Mouse (Mus musculus): ENCODE results near the gene Icam4.
A peak's percentile ranks its signal among the peaks of the same experiment; 100 is the strongest.
"Not testable (repeated sequence)": the region's sequence is repeated elsewhere in the genome, so short reads cannot be mapped to it uniquely, and the experiment has no call there.

Gene Icam4

GRCm38 (mm10) chr9:21029291-21030054 lies at the start of gene Icam4:
Gene Icam4, plus strand, starts transcription at chr9:21029373.
- peak; percentile 85 for DNase-seq (ENCODE audit: low spot score)

DNA sequence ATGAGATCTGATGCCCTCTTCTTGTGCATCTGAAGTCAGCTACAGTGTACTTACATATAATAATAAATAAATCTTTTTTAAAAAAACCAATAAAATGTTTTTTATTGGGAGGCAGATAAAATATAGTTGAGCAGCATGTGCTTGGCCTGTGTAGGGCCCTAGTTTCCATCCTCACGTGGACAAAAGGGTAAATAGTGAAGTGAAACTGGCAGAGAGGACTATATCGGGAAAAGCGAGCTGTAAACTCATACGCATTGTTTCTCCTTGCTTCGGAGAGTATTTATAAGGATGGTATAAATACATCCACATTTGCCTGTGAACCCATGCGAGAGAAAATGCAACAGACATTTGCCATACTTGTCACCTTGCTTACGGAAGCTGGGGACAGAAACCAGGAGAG lies 49.4 kb upstream of the Icam4 start:
- no peak for DNase-seq (ENCODE audit: low spot score)

GRCm38 (mm10) chr9:20982171-20982570 lies 47.0 kb upstream of the Icam4 start:
- no peak for DNase-seq (ENCODE audit: low spot score)

DNA sequence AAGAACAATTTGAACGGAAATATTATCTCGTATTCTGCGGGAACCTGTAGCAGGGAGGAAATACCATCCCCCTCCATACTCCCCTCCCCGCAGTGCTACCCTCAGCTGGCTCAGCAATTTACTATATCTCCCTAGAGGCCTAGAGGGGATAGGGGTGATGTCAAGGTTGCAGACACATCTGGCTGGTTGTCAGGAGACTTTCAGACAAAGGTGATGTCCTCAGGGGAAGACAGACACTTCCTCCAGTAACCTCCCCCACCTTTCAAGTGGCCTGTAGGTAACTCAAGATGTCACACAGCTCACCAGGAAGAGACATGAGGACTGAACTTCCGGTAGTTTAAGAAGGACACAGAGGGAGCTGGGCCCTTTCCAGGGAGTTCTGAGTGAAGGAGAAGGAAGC lies 46.0 kb upstream of the Icam4 start:
- no peak for DNase-seq (ENCODE audit: low spot score)

GRCm38 (mm10) chr9:20986952-20987686 lies 42.1 kb upstream of the Icam4 start:
- DNase-seq (ENCODE audit: low spot score): no peak

GRCm38 (mm10) chr9:20987953-20988352 lies 41.2 kb upstream of the Icam4 start:
- no peak for DNase-seq (ENCODE audit: low spot score)

GRCm38 (mm10) chr9:20990861-20991260 lies 38.3 kb upstream of the Icam4 start:
- DNase-seq (ENCODE audit: low spot score): peak; percentile 28

GRCm38 (mm10) chr9:20991587-20991986 lies 37.6 kb upstream of the Icam4 start:
- DNase-seq (ENCODE audit: low spot score): no peak

GRCm38 (mm10) chr9:20993165-20993898 lies 35.8 kb upstream of the Icam4 start:
- DNase-seq (ENCODE audit: low spot score): peak; percentile 87

GRCm38 (mm10) chr9:20995069-20995468 lies 34.1 kb upstream of the Icam4 start:
- DNase-seq (ENCODE audit: low spot score): no peak

DNA sequence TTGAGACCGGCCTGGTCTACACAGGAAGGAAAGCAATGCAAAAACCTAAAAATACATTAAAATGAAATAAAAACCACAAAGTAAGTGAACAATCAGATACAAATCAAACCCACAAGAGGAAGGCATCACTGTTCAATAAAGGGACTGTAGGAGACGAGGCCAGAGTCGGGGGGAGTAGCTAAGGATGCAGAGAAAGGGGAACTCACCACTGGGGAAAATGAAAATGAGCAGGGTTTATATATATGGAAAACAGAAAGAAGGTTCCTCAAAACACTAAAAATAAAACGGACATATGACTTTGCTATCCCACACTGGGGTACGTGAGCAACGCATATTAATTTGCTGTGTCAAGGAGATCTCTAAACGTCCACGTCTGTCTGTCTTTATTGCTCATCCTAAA lies 32.1 kb upstream of the Icam4 start:
- DNase-seq (ENCODE audit: low spot score): no peak

DNA sequence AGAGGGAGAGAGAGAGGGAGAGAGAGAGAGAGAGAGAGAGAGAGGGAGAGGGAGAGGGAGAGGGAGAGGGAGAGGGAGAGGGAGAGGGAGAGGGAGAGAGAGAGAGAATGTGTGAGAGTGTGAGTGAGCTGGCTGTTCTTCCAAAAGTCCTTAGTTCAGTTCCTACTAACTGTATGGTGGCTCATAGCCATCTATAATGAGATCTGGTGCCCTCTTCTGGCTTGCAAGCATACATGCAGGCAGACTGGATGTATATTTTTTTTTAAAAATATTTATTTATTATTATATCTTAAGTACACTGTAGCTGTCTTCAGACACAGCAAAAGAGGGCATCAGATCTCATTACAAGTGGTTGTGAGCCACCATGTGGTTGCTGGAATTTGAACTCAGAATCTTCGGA lies 30.8 kb upstream of the Icam4 start:
- not testable (repeated sequence) for DNase-seq (ENCODE audit: low spot score)

- no peak for DNase-seq (ENCODE audit: low spot score)
These were observed 28.4 kb upstream of the Icam4 start for GRCm38 (mm10) chr9:21000811-21001210.

- DNase-seq (ENCODE audit: low spot score): no peak
These were observed 27.4 kb upstream of the Icam4 start for GRCm38 (mm10) chr9:21001651-21002200.

DNA sequence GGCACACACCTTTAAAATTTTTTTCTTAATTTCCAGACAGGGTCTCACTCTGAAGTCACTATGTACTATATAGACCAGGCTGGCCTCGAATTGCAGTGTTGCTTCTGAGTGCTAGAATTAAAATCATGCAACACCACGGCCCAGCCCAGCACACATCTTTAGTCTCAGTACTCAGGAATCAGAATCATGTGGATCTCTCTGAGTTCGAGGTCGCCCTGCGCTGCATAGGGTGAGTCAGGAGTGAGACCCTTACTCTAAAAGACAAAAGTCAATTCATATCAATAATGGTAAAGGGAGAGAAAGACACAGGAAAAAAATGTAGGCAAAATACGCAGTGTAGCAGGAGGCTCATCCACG lies 26.9 kb upstream of the Icam4 start:
- no peak for DNase-seq (ENCODE audit: low spot score)

DNA sequence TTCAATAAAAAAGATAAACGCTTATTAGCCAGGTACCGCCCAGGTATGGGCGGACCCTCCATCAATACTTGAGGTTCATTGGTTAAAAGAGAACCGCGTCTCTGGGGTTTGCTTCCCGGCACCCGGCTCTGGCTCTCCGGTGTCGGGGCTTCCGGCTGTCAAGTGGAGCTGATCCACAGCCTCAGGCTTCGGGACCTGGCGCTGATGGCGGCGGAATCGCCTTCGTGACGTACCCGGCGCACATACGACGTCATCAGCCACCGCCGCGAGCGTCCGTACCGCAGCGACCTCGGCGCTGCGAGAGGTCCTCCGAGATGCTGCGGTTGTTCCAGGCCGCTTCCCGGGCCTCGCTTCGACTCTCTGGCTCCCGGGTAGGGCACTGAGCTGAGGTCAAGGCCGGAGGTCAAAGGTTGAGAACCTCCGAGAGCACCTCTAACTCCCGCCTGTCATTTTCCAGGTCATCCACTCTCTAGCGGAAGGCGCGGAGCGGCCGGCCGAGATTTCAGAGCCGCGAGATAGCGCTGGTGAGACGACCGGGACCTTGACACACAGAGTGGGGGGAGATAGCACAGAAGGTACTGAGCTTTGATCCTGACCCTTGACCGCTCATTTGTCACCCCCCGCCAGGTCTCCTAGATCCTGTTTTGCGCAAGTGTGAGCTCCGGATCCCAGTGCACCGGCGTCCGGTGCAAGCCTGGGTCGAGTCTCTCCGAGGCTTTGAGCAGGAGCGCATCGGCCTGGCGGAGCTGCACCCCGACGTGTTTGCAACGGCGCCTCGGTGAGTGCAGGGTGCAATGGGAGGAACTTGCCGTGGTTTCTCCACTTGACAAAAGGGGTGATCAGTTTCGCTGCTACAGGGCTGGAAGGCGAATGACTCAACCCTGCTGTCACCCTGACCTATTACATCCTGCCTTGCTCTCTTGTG lies 26.3 kb upstream of the Icam4 start, which contains the start of gene Mrpl4:
Gene Mrpl4 (plus strand): TSS at position 112 of the 925 bp plus-strand sequence.
- DNase-seq (ENCODE audit: low spot score): peak; percentile 91

DNA sequence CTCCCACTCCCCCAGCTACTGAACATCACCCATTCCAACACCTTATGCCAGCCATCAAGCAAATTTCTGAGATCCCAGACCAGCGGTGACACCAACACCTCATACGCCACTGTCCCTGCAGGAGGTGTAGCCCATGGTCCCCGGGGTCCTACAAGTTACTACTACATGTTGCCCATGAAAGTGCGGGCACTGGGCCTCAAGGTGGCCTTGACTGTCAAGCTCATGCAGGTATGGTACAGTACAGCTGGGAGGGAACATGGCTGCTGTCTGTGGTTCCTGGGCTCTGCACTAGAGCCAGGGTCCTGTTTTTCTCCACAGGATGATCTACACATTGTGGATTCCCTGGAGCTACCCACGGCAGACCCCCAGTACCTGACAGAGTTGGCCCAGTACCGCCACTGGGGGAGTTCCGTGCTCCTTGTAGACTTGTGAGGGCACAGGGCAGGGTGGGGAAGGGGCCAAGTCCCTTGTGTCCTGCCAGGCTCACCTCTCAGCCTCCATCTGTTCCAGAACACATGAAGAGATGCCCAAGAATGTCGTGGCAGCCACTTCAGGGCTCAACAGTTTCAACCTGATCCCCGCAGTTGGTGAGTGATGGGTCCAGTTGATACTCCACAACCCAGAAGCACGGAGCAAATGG lies 21.7 kb upstream of the Icam4 start:
- no peak for DNase-seq (ENCODE audit: low spot score)

DNA sequence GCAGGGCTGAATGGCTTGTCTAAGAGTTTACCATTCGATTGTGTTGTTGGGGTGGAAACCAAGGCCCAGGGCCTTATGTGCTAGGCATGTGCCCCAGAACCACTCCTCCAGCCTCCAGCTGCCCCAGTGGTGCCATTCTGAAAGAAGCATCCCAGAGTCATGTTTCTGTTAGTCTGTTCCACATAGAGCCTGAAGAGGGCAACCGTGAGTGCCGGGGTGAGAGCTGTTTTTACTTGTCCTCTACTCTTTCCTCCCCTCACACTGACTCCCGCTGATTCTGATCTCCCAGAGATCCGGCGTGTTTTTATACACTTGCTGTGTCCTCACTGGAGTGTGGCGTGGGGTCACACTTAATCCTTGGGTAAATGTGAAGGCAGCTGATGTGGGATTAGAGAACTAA lies 21.2 kb upstream of the Icam4 start:
- DNase-seq (ENCODE audit: low spot score): no peak

DNA sequence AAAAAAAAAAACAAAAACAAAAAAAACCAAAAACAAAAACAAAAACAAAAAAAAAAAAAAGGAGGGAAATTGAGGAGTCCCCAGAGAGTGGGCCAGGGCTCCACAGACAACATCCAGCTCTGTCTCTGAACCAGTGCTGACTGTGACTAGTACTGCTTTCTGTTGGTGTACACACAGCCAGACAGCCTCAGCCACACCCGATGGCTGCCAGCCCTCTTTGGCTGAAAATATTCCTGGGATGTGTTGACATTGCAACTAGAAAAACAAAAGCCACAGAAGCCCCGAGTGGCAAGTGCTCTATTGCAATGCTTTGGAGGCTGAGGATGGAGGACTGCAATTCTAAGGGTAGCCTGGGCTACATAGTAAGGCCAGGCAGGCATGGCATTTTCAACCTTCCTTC lies 18.8 kb upstream of the Icam4 start:
- DNase-seq (ENCODE audit: low spot score): no peak

DNA sequence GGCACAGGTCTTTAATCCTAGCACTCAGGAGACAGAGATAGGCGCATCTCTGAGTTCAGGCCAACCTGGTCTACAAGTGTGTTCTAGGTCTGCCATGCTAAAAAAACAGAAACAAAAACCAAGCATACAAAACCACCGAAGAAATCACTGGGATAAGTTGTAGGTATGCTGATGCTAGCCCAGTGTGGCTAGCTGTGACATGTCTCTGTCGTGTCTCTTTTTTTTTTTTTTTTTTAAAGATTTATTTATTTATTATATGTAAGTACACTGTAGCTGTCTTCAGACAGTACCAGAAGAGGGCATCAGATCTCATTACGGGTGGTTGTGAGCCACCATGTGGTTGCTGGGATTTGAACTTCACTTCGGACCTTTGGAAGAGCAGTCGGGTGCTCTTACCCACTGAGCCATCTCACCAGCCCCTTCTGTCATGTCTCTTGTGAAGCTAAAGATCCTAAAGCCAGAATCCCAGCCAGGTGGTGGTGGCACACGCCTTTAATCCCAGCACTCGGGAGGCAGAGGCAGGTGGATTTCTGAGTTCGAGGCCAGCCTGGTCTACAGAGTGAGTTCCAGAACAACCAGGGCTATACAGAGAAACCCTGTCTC lies 18.1 kb upstream of the Icam4 start:
- DNase-seq (ENCODE audit: low spot score): not testable (repeated sequence)

Measured in yolk sac, embryonic 10.5 days (tissue).